Mouse (Mus musculus): Measurements from ENCODE around the gene Ranbp6.

Gene Ranbp6

GRCm38 (mm10) chr19:29810022-29810421 lies 2.8 kb downstream of the Ranbp6 start:
- no peak for DNase-seq (ENCODE audit: low read depth in 1 of 2, low spot score in 2 of 2)

- DNase-seq (ENCODE audit: low read depth in 1 of 2, low spot score in 2 of 2), result peak; percentile 89 to 97
Observed at GRCm38 (mm10) chr19:29805917-29806785, 6.6 kb downstream of the Ranbp6 start, which contains the start of gene 9930021J03Rik. Gene 9930021J03Rik, minus strand, starts transcription at chr19:29805989.

GRCm38 (mm10) chr19:29805101-29805916 lies 7.5 kb downstream of the Ranbp6 start:
- peak in 1 of 2 experiments; percentile 45 for DNase-seq (ENCODE audit: low read depth in 1 of 2, low spot score in 2 of 2)

GRCm38 (mm10) chr19:29803946-29804345 lies 8.8 kb downstream of the Ranbp6 start:
- no peak for DNase-seq (ENCODE audit: low read depth in 1 of 2, low spot score in 2 of 2)

GRCm38 (mm10) chr19:29797371-29797770 lies 15.4 kb downstream of the Ranbp6 start:
- no peak for DNase-seq (ENCODE audit: low read depth in 1 of 2, low spot score in 2 of 2)

- no peak for DNase-seq (ENCODE audit: low read depth in 1 of 2, low spot score in 2 of 2)
Observed at GRCm38 (mm10) chr19:29787997-29788396, 24.8 kb downstream of the Ranbp6 start.

GRCm38 (mm10) chr19:29782914-29783313 lies 29.9 kb downstream of the Ranbp6 start:
- DNase-seq (ENCODE audit: low read depth in 1 of 2, low spot score in 2 of 2), result no peak
